Mouse (Mus musculus) c-Kit-positive CD71-positive TER-119-positive erythroid progenitor cells, embryonic 14.5 days (primary cell): Measurements from ENCODE around the gene Cux2.

ENCODE experiments used
- DNase-seq: peaks from one replicate; pipeline ENCODE4 v3.0.0-alpha.2; 2013; ENCODE audit warnings: low spot score

The Cux2 gene

DNA sequence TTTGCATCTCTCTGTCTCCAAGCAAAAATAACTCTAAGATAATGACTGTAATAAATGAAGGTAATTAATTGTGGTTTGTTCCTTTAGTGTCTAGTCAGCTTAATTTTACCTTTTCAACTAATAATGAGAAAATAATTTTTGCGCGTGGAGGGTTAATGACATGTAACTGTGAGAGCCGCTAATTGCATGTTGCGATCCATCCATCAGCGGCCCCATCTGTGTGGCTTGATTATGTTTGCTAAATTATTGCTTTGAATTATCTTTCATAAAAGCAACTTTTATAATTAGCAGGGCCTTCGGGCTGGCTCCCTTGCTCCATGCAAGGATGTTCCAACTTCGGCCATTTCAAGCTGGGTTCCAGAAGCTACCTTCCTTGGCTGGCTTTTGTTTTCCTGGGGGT lies 130.7 kb downstream of the Cux2 start:
- no peak for DNase-seq

GRCm38 (mm10) chr5:121916813-121917212 lies 133.1 kb downstream of the Cux2 start:
- no peak for DNase-seq

- no peak for DNase-seq
These were observed 135.9 kb downstream of the Cux2 start for GRCm38 (mm10) chr5:121913999-121914398.

DNA sequence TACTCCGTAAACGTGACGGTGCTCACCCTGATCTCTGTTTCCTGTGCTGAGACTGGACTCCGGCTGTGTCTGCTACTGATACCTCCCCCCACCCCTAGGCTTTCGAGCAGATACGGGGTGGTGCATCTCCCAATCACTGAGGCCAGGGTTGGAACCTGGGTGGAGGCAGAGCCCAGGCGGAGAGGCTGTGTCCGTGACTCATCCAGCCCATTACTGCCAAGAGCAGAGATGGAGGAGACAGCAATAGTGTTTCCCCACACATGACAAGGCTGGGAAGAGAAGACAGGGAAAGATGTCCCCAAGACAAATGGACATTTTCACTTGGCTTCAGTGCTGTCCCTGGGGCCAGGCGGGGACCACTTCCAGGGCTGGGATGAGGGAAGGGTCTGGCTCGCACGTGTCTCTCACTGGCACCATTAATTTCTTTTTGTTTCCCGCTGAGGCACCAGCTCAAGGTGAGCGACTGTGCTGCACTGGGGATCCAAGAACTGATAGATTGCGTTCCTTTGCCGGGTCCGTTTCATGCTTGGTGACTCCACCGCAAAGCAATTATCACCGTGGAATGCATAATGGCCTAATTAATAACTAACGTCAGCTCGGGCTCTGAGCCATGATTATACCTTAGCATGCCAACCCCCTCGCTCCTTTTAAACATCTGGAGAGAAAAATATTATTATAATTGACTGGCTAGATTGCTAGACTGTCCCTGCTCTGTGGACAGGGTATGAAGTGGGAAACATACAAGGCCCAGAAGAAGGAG lies 140.5 kb downstream of the Cux2 start:
- DNase-seq = no peak

DNA sequence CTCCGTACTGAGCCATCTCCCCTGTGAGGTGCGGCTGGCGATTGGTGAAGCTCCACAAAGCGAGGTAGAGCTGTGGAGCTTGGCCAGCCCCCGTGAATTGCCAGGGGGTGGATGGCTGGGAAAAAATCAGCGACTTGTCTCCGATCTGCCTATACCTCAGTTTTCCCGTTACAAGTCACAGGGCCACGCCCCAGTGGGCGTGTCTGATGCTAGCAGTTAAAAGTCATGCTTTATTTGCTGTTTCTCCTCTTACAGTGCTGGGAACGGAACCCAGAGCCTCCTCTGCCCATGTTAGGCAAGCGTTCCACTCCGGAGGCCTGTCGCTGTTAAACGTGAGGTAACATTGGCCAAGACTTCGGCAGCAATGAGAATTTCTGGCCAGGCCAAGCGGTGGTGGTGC lies 144.2 kb downstream of the Cux2 start:
- DNase-seq = no peak

DNA sequence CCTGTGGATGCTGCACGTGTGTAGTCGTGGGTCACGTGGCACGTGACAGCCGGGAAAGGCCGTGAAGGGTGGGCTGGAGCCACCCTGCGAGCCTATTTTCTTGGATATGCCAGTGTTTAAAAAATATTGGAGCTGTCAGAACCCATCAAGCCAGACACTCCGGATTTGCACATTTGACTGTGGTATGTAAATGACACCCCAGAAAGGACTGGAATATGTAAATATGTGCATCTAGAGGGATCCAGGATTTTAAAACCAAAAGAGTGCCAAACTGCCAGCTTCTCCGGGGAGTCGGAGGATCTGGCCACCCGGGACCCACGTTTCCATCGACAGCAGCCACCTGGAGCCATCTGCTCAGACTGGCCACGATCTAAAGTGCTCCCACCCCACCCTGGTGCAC lies 145.1 kb downstream of the Cux2 start:
- no peak for DNase-seq

- no peak for DNase-seq
These were observed 146.8 kb downstream of the Cux2 start for GRCm38 (mm10) chr5:121902809-121903745.

- no peak for DNase-seq
These were observed 154.7 kb downstream of the Cux2 start for GRCm38 (mm10) chr5:121895117-121895756.

- DNase-seq = no peak
These were observed 155.3 kb downstream of the Cux2 start for GRCm38 (mm10) chr5:121894647-121895046.

GRCm38 (mm10) chr5:121893581-121893980 lies 156.3 kb downstream of the Cux2 start:
- no peak for DNase-seq

GRCm38 (mm10) chr5:121892281-121892680 lies 157.6 kb downstream of the Cux2 start:
- DNase-seq = no peak

- DNase-seq = no peak
These were observed 159.0 kb downstream of the Cux2 start for GRCm38 (mm10) chr5:121890925-121891324.

- DNase-seq = no peak
These were observed 160.0 kb downstream of the Cux2 start for GRCm38 (mm10) chr5:121889819-121890362.

DNA sequence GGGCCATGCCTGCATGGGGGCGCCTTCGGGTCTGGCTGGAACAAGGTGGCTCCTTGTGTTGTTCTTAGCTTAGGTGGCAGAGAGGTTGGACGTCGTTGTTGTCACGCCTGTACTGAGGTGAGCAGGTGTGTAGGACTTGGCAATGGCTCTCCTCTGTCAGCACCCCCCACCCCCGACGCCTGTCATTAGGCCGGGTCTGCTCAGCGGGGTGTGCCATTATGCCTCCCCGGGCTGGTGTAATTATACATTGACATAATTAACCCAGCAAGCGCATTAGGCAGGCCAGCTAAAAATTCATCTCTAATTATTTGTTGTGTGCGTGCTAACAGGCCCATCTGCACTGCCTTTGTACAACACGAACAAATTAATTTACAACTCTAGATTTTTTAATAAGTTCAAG lies 160.5 kb downstream of the Cux2 start:
- no peak for DNase-seq

DNA sequence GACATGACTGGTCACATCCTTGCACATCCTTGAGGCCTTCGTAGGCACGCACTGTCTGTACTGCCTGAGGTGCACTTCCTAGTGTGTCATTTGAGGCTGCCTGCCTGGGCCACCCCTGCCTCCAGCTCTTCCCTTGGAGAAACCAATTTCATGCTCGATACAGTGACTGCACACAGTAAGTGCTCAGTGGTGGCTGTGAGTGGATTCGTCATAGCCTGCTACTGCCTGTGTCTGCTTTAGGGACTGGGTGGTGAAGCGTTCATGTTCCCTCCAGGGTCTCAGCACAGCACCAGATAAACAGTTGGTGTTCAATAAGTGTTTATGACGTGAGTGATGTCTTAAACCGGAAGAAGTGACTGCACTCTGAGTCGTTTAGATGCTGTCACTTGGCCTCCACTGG lies 166.5 kb downstream of the Cux2 start:
- DNase-seq = no peak

DNA sequence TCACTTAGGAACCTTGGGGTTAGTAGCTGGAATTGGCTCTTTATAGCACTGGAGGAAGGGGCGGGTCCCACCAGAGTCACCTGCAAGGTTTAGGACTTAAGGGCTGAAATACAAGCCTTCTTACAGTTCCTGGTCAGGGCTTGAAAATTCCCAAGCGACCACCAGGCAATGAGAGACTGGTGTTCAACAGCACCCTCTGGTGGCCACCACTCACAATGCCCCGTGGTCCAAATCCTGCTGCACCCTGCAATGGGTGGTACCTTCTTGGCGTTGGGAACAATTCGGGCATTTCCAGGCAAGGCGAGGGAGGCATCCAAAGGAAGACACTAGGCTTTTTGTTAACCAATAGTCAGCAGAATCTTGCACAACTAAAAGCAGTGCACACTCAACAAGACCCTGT lies 170.7 kb downstream of the Cux2 start:
- peak; percentile 16 for DNase-seq

DNA sequence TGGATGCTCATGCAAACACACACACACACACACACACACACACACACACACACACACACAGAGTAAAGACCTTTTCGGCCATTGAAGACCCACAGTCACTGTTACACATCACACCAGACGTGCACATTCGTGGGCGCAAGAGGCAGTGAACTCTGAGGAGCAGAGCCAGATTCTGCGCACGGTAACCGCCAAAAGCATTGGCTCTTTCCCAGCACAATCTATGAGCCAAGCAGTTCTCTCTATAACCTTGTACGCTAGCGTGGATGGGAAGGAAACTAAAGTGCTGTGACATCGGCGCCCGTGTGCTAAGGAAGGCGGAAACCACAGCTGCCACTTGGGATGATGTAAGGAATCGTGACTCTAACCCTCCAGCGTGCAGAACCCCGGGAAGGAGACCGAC lies 171.2 kb downstream of the Cux2 start:
- no peak for DNase-seq

- no peak for DNase-seq
These were observed 173.0 kb downstream of the Cux2 start for GRCm38 (mm10) chr5:121876901-121877300.

DNA sequence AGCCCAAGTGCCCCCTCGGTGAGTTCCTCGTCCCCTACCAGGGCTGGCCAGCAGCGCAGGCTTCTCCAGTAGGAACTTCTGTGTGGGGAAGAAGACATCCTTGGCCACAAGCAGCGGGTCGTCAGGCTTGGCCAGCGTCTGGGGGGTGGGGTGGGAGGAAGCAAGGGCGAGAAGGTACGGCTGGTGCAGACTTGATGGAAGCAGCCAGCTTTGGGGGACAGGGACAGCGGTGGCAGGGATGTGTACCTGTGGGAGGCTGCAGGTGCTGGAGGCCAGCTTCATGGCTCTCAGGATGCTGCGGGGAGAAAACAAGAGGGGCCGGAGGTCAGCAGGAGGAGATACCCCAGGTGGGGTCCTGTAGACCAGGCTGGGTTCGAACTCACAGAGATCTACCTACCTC lies 174.9 kb downstream of the Cux2 start:
- no peak for DNase-seq

DNA sequence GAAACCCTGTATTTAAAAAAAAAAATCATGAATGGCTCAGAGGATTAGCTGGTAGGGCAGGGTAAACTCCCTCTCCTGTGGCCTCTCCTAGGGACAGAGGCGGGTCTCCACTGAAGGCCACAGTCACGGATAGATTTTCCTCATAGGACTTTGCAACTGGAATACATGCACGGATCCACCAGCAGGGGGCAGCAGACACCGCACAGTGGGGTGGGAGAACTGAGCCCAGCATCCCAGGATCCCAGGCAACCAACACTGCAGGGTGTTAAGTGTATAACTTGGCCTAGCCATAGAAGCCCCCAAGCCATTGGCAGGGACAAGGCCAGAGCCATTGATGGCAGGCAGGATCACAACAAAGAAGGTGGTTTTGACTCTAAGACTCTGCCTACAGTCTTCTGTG lies 177.7 kb downstream of the Cux2 start:
- peak; percentile 43 for DNase-seq

DNA sequence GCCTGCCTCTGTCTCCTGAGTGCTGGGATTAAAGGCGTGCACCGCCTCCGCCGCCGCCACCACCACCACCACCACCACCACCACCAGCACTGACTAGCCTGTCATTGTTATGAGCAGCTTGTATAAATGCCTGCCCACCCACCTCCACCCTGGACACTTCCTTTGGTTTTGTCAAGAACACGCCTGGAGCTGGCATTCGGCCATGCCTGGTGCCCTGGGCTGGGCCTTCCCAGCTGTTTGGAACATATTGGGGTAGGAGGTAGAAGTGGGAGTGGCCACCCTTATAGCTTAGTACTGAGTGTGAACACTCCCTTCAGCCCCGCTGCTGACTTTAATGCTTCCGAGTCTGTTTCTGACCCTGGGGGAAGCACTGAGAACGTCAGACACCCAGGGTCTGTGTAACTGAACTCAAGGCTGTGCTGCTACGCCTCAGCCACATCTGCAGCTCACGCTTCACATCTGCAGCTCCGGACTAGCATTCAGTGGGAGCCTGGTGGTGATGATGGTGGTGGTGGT lies 178.3 kb downstream of the Cux2 start:
- no peak for DNase-seq

DNA sequence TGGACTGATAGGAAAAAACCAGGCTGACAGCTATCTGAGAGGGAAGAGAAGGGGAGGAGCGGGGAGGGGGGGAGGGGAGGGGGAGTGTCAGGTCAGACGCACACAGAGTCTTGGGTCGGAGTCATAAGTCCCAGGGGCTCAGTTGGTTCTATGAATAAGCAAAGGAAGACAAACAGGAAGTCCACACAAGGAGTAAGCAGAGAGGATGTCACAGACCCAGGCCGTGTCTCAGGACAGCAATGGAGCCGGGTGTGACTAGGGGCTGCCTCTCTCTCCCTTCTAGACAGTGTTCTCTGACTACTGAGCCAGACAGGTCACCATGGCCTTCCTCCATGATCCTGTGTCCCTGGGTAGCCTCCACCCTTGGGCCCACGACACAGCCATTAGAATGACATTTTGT lies 179.1 kb downstream of the Cux2 start:
- no peak for DNase-seq
